Mouse (Mus musculus) neural tube, embryonic 10.5 days (tissue): Measurements from ENCODE around the gene Kyat3.
A peak's percentile ranks its signal among the peaks of the same experiment; 100 is the strongest.
"Not testable (repeated sequence)": the region's sequence is repeated elsewhere in the genome, so short reads cannot be mapped to it uniquely, and the experiment has no call there.

ENCODE experiments used
- DNase-seq: peaks from one replicate; pipeline ENCODE4 v3.0.0-alpha.2; 2017; ENCODE audit warnings: low spot score; ENCODE audit errors: extremely low spot score

The Kyat3 gene

DNA sequence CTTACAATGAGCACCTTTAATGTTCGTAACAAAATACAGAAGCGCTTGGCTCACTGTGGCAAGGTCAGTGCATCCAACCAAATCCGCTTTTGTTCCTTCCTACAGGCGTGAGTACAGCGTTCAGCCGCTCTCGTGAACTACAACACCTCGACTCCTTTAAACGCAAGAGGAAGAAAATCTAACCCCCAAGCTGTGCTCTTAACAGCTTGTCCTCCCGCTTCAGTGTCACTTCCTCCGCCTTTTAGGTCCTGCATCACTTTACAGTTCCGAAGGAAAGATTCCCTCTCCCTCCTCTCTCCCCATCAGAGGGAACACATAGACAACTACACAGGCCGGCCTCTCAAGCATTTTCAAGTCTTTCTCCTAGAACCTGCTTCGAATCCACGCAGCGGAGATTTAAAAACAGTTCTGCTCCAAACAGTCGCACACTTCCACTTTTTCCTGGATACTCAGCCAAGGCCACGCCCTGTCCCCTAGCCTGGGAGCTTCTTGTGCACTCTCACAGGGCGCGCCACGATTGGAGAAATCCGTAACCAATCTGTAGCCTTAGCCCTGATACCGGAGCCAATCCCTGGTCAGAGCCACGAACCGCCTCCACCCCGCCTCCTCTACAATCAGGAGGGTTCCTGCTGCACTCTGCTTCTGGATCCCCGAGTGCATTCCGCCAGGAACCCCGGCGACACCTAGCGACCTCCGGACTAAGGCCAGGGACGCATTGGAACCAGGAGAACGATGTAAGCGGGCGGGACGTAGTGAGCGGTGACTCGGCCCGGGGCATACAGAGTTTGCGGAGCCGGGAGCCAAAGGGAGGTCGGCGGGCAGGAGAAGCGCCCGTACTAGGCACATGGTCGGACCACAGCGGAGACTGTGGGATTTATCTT is at the start of gene Kyat3:
Kyat3 (plus strand) TSS at position 610 of the 881 bp plus-strand sequence.
- DNase-seq, result peak; percentile 92

DNA sequence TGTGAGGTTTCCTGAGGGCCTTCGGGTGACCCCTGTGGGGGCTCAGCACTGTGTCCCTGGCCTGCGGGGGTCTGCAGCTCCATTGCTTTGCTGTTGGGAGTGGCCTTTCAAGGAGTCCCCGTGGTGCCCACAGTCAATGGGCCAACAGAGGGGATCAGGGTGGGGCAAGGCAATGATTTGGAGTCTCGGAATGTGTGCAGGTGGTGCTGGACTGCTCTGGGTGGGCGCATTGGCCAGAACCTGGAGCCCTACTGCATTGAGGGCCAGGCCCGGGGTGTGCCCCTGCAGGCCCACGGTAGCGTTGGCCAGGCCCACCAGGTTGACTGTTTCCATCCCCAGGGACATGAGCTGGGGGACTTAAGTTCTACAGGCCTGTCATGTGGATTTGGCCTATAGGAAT is 36.1 kb upstream of the Kyat3 start:
- no peak for DNase-seq

DNA sequence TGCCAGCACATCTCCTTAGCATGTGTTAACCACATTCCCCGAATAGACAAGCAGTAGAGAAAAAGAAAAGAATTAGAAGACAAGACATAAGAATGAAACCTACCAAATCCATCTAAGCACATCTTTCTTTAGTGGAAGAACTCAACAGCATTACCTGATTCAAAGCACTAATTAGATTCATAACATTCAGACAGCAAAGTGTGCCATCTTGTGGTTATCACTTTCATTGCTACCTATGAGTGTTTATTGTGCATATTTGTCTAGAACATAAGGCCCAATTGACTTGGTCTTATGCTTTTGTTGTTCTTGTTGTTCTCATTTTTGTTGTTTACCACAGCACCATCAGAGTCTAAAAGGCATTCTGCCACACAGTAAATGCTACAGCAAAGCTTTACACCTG is 26.2 kb upstream of the Kyat3 start:
- DNase-seq, result no peak

DNA sequence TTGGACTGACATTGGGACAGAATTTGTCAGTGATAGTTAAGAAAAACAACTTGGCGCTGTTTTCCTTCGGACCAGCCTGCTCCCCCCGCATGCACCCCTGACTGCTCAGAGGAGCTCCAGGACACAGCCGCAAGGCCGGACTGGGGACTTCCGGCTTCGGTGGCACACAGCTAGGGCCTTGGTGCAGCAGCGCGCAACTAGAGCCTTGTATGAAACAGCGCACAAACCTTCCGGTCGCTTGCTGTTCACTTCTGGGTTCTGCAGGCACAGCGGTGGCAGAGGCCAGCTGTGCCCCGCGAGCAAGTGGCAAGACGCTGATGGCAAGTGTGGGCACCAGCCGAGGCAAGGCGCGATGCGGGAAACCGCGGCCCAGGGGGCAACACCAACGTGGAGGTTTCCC is 12.9 kb upstream of the Kyat3 start:
- no peak for DNase-seq

DNA sequence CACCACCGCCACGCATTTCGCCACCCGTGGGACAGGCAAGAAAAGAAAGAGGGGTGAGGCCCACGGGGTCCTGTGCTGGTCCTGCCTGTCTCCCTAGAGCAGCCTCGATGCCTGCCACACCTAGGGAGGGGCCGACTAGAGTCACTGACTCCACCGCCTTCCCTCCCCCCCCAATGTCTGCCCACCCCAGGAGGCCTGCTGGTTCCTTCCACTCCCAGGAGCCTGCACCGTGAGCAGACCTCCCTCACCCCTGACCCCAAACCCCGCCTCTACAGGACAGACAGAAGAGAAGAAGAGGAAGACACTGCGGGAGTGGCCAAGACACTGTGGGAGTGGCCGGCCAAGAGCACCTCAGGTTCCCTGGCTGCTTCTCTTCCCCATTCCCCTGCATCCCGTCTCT is 12.5 kb upstream of the Kyat3 start:
- no peak for DNase-seq

DNA sequence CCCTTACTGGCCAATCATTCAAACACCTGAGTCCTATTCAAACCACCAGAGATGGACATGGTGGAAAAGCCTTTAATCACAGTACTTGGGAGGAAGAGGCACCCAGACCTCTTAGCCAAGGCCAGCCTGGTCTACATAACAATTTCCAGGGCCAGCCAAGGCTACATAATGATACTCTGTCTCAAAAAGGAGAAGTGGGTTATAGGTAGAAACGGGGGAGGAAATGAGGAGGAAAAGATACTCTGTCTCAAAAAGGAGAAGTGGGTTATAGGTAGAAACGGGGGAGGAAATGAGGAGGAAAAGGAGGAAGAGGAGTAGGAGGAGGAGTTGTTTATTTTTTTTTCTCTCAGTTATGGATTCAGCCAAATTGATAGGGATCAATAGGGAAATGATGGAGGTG is 4.3 kb upstream of the Kyat3 start:
- no peak for DNase-seq

DNA sequence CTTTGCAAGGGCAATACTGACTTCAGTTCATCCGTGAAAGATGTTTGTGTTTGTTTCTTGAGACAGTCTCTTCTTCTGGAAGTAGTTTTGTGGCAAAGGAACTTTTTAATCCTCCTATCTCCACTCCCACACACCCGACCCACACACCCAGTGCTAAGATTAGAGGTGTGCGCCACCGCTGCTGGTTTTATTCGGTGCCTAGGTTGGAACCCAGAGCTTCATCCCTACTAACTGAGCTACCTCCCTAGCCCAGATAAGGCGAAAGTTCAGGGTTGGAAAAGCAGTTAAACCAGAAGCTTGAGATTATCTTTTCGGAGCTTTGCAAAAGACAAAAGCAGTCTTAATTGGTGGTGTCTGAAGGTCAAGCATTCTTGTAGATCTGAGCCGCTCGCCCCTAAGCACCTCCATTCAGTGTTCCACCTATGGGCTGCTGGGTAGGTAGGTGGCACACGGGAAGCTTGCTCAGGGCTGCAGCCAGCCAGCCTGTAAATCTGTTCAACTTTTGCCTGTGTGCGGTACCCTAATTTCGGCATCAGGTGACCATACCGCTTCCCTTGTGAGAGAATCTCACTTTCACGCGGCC is 647 bp downstream of the Kyat3 start:
- DNase-seq, result no peak

DNA sequence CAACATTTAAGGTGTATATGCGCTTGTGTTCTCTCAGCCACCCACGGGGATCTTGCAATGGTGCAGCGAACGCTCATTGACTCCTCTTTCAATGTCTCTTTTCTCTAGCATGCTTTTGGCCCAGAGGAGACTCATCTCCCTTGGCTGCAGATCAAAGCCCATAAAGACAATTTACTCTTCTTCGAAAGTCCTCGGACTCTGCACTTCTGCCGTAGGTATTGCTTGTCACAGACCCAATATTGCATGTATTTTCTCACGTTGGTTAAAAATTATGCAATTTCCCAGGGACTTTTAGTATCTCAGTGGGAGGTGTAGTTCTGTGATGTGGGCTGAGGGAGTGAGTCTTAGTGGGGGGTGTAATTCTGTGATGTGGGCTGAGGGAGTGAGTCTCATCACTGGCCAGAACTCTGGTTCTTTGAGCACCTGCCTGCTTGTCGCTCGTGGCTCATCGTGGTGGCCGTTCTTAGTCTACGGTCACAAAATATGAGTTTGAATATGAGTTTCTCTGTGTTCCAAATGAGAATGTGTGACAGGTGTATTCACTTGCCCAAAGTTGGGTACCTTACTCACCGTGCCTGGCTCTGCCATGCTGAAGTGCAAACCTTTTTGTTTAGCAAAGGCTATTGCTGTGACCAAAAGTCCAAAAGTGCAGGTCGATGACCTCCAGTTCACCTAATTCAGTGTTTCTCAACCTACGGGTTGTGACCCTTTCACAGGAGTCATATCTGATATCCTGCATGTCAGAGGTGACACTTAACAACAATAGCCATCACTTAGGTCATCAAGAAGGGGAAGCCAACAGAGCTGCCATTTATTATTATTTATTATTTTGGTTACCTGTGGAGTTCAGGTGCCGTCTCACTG is 6.0 kb downstream of the Kyat3 start:
- DNase-seq, result no peak

DNA sequence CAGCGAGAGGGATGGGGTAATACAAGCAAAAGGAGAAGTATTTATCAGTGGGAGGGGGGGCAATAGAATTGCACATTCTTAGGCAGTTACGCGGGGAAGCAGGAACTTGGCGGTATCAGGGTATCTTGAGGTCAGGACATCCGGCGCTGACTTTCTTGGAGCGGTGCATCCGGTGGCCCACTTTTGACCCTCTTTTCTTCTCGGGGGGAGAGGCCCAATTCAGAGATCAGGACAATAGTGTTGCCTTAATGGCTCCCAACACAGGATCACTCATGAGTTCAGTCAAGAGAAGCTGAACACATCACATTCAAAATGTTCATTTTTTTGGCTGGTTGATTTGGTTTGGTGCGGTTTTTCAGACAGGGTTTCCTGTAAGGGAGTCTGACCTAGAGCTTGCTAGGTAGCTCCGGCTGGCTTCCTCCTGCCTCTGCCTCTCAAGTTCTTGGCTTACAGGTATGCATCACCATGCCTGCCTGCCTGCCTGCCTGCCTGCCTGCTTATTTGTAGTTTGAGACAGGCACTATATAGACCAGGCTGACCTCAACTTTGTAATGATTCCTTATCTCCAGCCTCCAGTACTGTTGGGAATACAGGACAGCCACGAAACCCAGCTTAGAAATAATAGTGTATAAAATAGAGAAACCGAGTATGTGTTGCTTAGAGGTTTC is 7.5 kb downstream of the Kyat3 start:
- peak; percentile 16 for DNase-seq

DNA sequence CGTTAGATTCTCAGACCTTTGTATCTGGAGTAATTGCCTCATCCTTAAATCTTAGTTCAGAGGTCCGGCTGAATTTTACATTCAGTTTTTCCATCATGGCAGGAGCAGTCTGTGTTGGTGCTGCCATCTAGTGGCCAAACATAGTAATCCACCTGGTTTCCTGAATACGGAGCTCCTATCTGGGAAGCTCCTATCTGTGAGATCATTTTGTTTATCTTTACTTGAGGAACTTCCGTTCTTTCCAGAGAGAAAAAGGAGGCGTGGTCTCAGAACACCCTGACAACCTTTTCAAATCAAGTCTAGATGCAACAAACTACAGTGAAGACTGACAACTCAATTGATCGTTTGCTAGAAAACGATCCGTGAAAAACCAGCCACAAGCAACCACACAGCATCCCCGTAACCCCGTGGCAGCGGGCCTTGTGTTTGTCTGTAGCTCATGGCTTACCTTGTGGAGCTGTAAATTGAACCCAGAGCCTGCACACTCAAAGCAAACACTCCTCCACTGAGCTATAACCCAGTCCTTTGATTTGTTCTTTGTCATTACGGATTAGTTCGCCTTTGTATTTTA is 8.1 kb downstream of the Kyat3 start:
- peak; percentile 63 for DNase-seq

DNA sequence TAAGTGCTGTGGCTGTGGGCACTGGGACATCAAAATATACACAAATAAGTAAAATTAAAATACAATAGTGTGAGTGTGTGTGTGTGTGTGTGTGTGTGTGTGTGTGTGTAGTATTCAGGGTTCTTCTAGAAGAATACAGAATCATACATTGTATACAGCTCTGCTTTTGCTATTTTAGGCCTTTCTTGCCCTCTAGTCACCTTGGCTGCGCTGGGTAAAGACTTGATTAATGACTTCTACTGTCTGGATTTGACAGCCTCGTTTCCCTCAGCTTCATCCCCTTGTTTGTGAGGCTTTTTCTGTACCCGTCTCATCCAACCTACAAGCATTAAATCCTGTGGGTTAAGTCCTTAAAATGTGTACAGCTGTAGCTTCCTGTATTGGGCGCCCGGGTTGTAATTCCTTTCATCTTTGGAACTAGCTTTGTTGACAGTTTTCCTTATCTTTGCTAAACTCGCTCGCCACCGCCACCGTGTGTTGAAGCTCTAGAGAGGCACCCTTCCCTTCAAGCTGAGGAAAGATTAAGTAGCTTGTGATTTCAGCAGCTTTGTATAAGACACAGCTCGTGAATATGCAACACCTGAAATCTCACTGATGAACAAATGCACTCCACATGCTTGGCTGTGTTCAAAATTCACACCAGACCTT is 9.6 kb downstream of the Kyat3 start:
- peak; percentile 25 for DNase-seq

DNA sequence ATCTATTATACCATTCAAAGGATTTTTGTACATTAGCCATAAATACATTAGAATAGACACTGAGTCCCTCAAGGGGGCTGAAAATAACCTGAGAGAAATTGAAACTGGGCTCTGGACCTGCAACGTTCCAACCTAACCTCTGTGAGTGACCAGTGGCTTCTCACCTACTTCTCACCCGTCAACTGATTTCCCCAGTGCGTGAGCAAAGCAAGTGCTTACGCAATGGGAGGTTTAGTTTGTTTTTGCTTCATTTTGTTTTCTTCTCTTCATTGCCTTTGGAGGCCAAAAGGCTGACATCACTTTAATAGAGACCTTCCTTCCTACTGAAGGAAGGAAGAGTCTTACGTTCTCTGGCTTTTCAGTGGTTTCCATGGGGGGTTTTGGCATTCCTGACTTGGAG is 10.5 kb downstream of the Kyat3 start:
- DNase-seq, result no peak

DNA sequence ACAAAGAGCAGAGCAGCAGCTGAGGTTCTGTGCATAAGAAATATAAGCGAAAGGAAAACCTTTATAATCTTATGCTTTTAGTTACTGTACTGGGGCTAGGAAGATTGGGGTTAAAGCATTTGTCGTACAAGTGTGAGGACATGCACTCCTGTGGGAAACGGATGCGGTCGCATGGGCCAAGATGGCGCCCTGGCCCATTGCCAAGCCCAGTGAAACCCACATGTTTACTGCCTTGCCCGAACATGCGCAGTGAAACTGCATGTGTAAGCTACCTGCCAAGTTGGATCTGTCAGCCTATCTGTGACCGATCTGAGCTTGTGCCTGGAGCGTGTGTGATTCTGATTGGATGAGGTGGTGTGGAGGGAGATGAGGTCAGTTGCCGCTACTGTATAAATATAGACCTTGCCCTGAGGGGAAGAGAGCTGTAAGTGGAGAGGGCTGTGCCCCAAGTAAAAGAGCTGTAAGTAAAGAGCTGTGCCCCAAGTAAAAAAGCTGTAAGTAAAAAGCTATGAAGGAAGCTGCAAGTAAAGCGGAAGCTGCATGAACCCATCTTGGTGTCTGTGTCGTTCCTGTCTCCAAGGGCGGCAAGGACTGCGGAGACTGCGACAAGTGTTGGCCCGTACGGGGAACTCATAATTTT is 11.7 kb downstream of the Kyat3 start:
- DNase-seq, result not testable (repeated sequence)

DNA sequence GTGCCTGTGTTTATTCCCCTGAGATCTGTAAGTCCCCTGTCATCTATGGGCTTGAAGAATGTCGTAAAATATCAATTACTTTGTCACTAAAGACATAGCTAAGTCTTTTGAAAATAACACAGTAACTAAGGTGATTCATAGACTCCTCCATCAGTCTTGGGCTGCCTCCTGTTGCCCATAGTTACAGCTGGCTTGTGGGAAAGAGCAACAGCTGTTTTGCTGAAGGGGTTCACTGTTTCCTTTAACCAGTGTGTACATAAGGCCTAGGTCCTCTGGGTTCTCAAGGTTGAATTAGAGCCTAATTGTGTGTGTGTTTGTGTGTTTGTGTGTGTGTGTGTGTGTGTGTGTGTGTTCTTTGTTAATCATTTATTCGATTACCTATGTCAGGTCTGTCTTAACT is 24.6 kb downstream of the Kyat3 start:
- DNase-seq, result no peak

DNA sequence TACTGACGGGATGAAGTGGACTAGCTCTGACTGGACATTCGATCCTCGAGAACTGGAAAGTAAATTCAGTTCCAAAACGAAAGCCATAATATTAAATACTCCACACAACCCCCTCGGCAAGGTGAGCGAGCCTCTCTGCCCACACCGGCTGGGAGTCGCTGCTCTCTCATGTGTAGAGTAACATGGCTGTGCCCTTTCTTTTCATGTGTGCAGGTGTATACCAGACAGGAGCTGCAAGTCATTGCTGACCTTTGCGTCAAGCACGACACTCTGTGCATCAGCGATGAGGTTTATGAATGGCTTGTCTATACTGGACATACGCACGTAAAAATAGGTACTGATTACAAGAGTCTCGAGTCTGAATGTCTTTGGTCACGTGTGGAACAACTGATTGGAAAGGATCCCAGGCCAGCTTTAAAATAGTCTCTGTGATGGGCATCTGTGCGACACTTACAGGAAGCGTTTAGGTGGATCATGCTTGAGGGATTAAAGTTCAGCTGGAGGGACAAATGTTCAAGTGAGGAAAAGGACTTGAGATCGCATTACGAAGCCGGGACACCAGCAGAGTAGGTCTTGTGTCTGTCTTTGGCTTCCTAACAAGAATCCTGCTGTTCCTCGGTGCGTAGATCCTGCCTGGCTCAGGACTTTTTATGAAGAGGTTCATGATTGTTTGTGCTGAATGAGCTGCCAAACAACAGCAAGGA is 25.3 kb downstream of the Kyat3 start:
- no peak for DNase-seq

DNA sequence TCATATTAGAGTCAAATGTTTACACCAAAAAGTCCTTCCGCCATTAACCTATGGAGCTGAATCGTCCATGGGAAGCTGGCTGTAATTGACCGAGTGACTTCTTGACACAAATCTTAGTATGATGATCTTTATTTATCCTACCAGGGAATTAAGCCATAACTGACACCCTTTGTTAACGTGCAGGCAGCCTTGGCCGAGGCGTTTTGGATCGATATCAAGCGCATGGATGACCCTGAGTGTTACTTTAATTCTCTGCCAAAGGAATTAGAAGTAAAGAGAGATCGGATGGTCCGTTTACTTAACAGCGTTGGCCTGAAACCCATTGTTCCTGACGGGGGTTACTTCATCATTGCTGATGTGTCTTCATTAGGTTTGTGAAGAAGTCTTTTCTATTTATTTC is 33.4 kb downstream of the Kyat3 start:
- no peak for DNase-seq

DNA sequence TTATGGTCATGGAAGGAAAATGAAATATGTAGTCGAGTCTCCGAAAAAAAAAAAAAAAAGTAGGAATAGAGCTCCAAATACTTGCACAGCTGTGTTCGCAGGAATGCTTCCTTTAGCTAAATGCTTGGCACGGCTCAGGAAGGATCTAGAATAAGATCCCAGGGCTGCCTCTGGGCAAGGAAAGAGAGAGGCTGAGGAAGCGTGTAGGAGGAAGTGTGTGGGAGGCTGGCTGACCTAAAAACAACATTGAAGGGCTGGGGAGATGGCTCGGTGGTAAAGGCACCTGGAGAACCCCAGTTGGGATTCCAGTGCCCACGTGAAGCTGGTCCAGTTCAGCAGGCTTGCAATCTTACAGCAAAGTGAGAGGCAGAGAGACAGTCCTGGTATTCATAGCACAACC is 40.0 kb downstream of the Kyat3 start:
- no peak for DNase-seq

DNA sequence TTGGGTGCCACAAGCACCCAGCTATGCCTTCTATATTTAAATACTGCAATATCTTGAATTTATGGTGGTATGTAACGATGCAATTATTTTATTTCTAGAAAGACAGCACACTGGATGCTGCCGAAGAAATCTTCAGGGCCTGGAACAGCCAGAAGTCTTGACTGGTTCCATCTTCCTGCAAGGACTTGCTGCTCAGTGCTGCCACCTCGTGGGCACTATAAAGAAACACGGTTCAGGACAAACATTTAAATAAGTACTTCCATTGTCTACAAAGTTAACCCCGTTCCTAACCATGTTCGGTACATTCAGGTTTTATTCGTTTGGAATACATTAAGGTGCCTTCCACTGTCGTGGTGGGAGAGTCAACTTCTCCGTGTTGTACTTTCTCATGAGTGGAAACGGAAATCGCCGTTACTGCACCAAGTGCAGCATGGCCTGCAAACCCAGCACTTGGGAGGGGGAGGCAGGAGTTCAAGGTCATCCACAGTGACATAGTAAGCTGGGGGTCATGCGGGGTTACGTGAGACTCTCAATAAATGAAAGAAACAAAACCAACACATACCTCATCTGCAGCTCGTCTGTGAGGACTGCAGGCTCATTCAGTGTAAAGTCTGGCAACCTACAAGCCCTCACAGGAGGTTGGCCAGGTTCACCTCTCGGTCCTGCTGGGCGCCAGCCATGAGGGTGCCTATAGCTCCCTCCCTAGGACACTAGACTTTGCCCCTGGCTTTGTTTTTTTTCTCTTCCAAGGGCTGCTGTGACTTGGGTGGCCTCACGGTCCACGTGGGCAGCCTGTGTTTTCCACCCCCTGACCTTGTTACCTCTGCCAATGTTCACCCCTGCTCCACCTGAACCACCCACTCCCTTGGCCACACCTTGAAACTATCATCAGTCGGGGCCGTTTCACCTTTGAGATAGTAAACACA is 43.4 kb downstream of the Kyat3 start:
- DNase-seq, result peak; percentile 45

DNA sequence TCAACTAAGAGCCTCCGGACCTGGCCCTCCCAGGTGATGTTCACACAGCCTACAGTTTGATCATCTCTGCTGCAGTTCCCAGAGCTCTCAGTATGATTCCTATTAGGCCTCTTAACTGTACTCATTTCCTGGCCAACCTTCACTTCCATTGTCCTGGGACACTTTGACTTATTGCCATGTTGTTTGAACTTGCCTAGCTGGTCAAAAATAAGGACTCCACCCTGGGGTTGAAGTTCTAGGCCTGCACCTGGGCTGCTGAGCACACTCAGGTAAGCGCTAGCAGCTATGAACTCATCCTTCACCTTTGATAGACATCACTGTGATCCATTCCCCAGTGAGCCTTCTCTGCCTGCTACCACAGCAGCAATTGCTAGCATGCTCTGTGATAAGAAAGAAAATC is 44.2 kb downstream of the Kyat3 start:
- no peak for DNase-seq
